Mouse (Mus musculus): Measurements from ENCODE around the gene Ptprr.

- TF ChIP-seq POLR2A (IDR thresholded peaks at IDR 0.05; ENCODE audit: insufficient read depth, low read depth, low read length) (no peak), CTCF (IDR thresholded peaks at IDR 0.05; ENCODE audit: insufficient read depth, low read depth, low read length) (no peak)
These were observed 217.3 kb downstream of the Ptprr start for GRCm38 (mm10) chr10:116235299-116235698.
